Mouse (Mus musculus) heart, embryonic 13.5 days (tissue): ENCODE measurements around the gene Taf12. TPM values are rescaled to one million over a fixed set of nuclear protein-coding genes. Genes with fewer than 3 reads are reported as not detected.

ENCODE experiments used
- ATAC-seq: fragments of 200-750 bp; cut with Nextera tagmentation; 2 replicates; pipeline ENCODE4 v1.8.0; 2017; ENCODE audit warnings: moderate TSS enrichment; ENCODE audit not compliant: insufficient number of reproducible peaks, low FRiP score, low TSS enrichment; ENCODE audit errors: extremely low read depth
- H3K27ac ChIP-seq: fragments of 300-500 bp; sonication (generic); replicated peaks from 2 replicates; pipeline ENCODE4 v1.5.1; 2015; ENCODE audit warnings: moderate library complexity, mild to moderate bottlenecking, inconsistent platforms
- H3K27me3 ChIP-seq: fragments of 300-500 bp; sonication (generic); replicated peaks from 2 replicates; pipeline ENCODE4 v1.6.1; 2015; ENCODE audit warnings: mild to moderate bottlenecking, inconsistent platforms
- H3K36me3 ChIP-seq: fragments of 300-500 bp; sonication (generic); 2 replicates; pipeline ENCODE4 v1.6.1; 2015; ENCODE audit warnings: mild to moderate bottlenecking, inconsistent platforms
- H3K4me1 ChIP-seq: fragments of 300-500 bp; sonication (generic); 2 replicates; pipeline ENCODE4 v1.6.1; 2015; ENCODE audit warnings: inconsistent platforms
- H3K4me2 ChIP-seq: fragments of 300-500 bp; sonication (generic); 2 replicates; pipeline ENCODE4 v1.6.1; 2015; ENCODE audit warnings: inconsistent platforms, mild to moderate bottlenecking, moderate library complexity
- H3K4me3 ChIP-seq: fragments of 300-500 bp; sonication (generic); 2 replicates; pipeline ENCODE4 v1.5.1; 2015; ENCODE audit warnings: moderate library complexity, mild to moderate bottlenecking, inconsistent platforms
- H3K9ac ChIP-seq: fragments of 300-500 bp; sonication (generic); 2 replicates; pipeline ENCODE4 v1.6.1; 2015; ENCODE audit warnings: inconsistent platforms, mild to moderate bottlenecking, moderate library complexity
- H3K9me3 ChIP-seq: fragments of 300-500 bp; sonication (generic); 2 replicates; pipeline ENCODE4 v1.6.1; 2016; ENCODE audit warnings: inconsistent platforms
- WGBS: fragments of 180-500 bp; shearing (Covaris S2); methylation state at CpG from one replicate; pipeline ENCODE4 v1.1.7; 2015; ENCODE audit warnings: mixed read lengths; 5-methylcytosine and 5-hydroxymethylcytosine counted together
- polyA plus RNA-seq: library from polyadenylated mRNA; unstranded; fragments of >200 nt; fragmentation: Nextera tagmentation; extraction: Ambion mirVana; gene quantifications from 2 replicates; pipeline ENCODE4 v1.2.1, GENCODE M21; 2015

Taf12 gene
- polyA plus RNA-seq = 26.6 and 33.6 TPM in 2 replicates

- H3K4me3 ChIP-seq = peak within 1 kb of the TSS; percentile 89
- peaks cover 3% of the 10 kb centered on the region; the same call in 1 of the 2 replicates for H3K36me3 ChIP-seq
- peaks cover 27% of the 10 kb centered on the region for H3K4me1 ChIP-seq
- H3K27me3 ChIP-seq = no peaks in the 10 kb centered on the region
- peak within 1 kb of the TSS; percentile 97 for H3K9ac ChIP-seq
- no peaks in the 10 kb centered on the region for H3K9me3 ChIP-seq
- WGBS = under 1% methylated on average over 48 of the region's 48 CpGs
- ATAC-seq = peak; percentile 90
- peak within 1 kb of the TSS; percentile 94 for H3K27ac ChIP-seq
- H3K4me2 ChIP-seq = peak within 1 kb of the TSS; percentile 98
Measured at GRCm38 (mm10) chr4:132274156-132274862, at the start of gene Taf12. Gene Taf12, plus strand, starts transcription at chr4:132274375.

GRCm38 (mm10) chr4:132230422-132230821 lies 43.8 kb upstream of the Taf12 start:
- Histone ChIP-seq H3K4me1 (no peaks in the 10 kb centered on the region), H3K27ac (no peak overlapping the region), H3K9ac (no peak overlapping the region), H3K27me3 (no peaks in the 10 kb centered on the region), H3K4me2 (no peak overlapping the region), H3K4me3 (no peak overlapping the region), H3K36me3 (peaks cover 98% of the 10 kb centered on the region), H3K9me3 (no peaks in the 10 kb centered on the region)
- WGBS = 90% methylated on average over 5 of the region's 5 CpGs
- no peak for ATAC-seq

- no peak overlapping the region for H3K4me3 ChIP-seq
Measured at GRCm38 (mm10) chr4:132234710-132235109, 39.5 kb upstream of the Taf12 start.

GRCm38 (mm10) chr4:132238356-132238755 lies 35.8 kb upstream of the Taf12 start:
- no peak overlapping the region for H3K27ac ChIP-seq
- H3K36me3 ChIP-seq = peaks cover 100% of the 10 kb centered on the region
- H3K4me1 ChIP-seq = no peaks in the 10 kb centered on the region
- no peak overlapping the region for H3K4me3 ChIP-seq
- WGBS = 81% methylated on average over 4 of the region's 4 CpGs
- no peak for ATAC-seq
- no peaks in the 10 kb centered on the region for H3K27me3 ChIP-seq
- H3K9me3 ChIP-seq = no peaks in the 10 kb centered on the region
- H3K9ac ChIP-seq = no peak overlapping the region
- H3K4me2 ChIP-seq = no peak overlapping the region

More at GRCm38 (mm10) chr4:132234710-132235109, 39.5 kb upstream of the Taf12 start:
- WGBS = 89% methylated on average over 8 of the region's 8 CpGs
- Histone ChIP-seq H3K27me3 (no peaks in the 10 kb centered on the region), H3K27ac (no peak overlapping the region), H3K9ac (no peak overlapping the region), H3K4me2 (no peak overlapping the region), H3K9me3 (no peaks in the 10 kb centered on the region), H3K36me3 (peaks cover 100% of the 10 kb centered on the region), H3K4me1 (no peaks in the 10 kb centered on the region)
- no peak for ATAC-seq

GRCm38 (mm10) chr4:132240367-132240766 lies 33.8 kb upstream of the Taf12 start:
- Histone ChIP-seq H3K4me3 (no peak overlapping the region), H3K27me3 (no peaks in the 10 kb centered on the region), H3K9ac (no peak overlapping the region), H3K4me1 (no peaks in the 10 kb centered on the region), H3K36me3 (peaks cover 99% of the 10 kb centered on the region), H3K27ac (0 out of 2 replicates have a peak overlapping the region, but pooled peaks have one; percentile 1), H3K9me3 (no peaks in the 10 kb centered on the region), H3K4me2 (no peak overlapping the region)
- 54% methylated on average over 3 of the region's 3 CpGs for WGBS
- no peak for ATAC-seq

- WGBS = 59% methylated on average over 3 of the region's 3 CpGs
- Histone ChIP-seq H3K27me3 (no peaks in the 10 kb centered on the region), H3K4me1 (no peaks in the 10 kb centered on the region), H3K9me3 (no peaks in the 10 kb centered on the region), H3K4me3 (no peak overlapping the region), H3K27ac (no peak overlapping the region), H3K9ac (no peak overlapping the region), H3K4me2 (no peak overlapping the region), H3K36me3 (peaks cover 98% of the 10 kb centered on the region)
- ATAC-seq = no peak
Measured at GRCm38 (mm10) chr4:132241208-132241607, 33.0 kb upstream of the Taf12 start.

- H3K27me3 ChIP-seq = no peaks in the 10 kb centered on the region
- H3K9me3 ChIP-seq = no peaks in the 10 kb centered on the region
- H3K4me3 ChIP-seq = no peak overlapping the region
- WGBS = 87% methylated on average over 3 of the region's 3 CpGs
- H3K9ac ChIP-seq = no peak overlapping the region
- H3K36me3 ChIP-seq = peaks cover 94% of the 10 kb centered on the region
- H3K27ac ChIP-seq = peak overlapping the region; percentile 46; the same call in 1 of the 2 replicates
- ATAC-seq = no peak
- H3K4me1 ChIP-seq = peaks cover 5% of the 10 kb centered on the region; the same call in 1 of the 2 replicates
- H3K4me2 ChIP-seq = no peak overlapping the region
Measured at GRCm38 (mm10) chr4:132245643-132246042, 28.5 kb upstream of the Taf12 start.

- no peak overlapping the region for H3K4me2 ChIP-seq
- H3K9me3 ChIP-seq = no peaks in the 10 kb centered on the region
- peaks cover 92% of the 10 kb centered on the region for H3K36me3 ChIP-seq
- no peaks in the 10 kb centered on the region for H3K27me3 ChIP-seq
- no peak overlapping the region for H3K4me3 ChIP-seq
- WGBS = 67% methylated on average over 5 of the region's 5 CpGs
- peak overlapping the region; percentile 48 for H3K27ac ChIP-seq
- H3K4me1 ChIP-seq = peaks cover 5% of the 10 kb centered on the region; the same call in 1 of the 2 replicates
- peak overlapping the region; percentile 33; the same call in 1 of the 2 replicates for H3K9ac ChIP-seq
- no peak for ATAC-seq
Measured at GRCm38 (mm10) chr4:132247451-132247997, 26.7 kb upstream of the Taf12 start.

- H3K4me2 ChIP-seq = no peak overlapping the region
- H3K4me1 ChIP-seq = peaks cover 24% of the 10 kb centered on the region
- no peak for ATAC-seq
- 83% methylated on average over 9 of the region's 9 CpGs for WGBS
- no peaks in the 10 kb centered on the region for H3K9me3 ChIP-seq
- peaks cover 53% of the 10 kb centered on the region for H3K36me3 ChIP-seq
- H3K9ac ChIP-seq = no peak overlapping the region
- no peak overlapping the region for H3K4me3 ChIP-seq
- H3K27ac ChIP-seq = no peak overlapping the region
- H3K27me3 ChIP-seq = no peaks in the 10 kb centered on the region
Measured at GRCm38 (mm10) chr4:132251596-132251995, 22.6 kb upstream of the Taf12 start.

GRCm38 (mm10) chr4:132253128-132253527 lies 21.0 kb upstream of the Taf12 start:
- peaks cover 24% of the 10 kb centered on the region for H3K4me1 ChIP-seq
- no peak overlapping the region for H3K4me2 ChIP-seq
- ATAC-seq = no peak
- no peaks in the 10 kb centered on the region for H3K27me3 ChIP-seq
- H3K9me3 ChIP-seq = no peaks in the 10 kb centered on the region
- H3K36me3 ChIP-seq = peaks cover 40% of the 10 kb centered on the region
- no peak overlapping the region for H3K4me3 ChIP-seq
- H3K9ac ChIP-seq = no peak overlapping the region
- peak overlapping the region; percentile 59 for H3K27ac ChIP-seq
- 81% methylated on average over 8 of the region's 8 CpGs for WGBS

- WGBS = 41% methylated on average over 2 of the region's 2 CpGs
- peak overlapping the region; percentile 44; the same call in 1 of the 2 replicates for H3K9ac ChIP-seq
- ATAC-seq = no peak
Measured at GRCm38 (mm10) chr4:132253622-132254021, 20.6 kb upstream of the Taf12 start.

More at GRCm38 (mm10) chr4:132253622-132254021, 20.6 kb upstream of the Taf12 start:
- H3K27me3 ChIP-seq = no peaks in the 10 kb centered on the region
- no peak overlapping the region for H3K4me2 ChIP-seq
- no peak overlapping the region for H3K4me3 ChIP-seq
- H3K36me3 ChIP-seq = peaks cover 35% of the 10 kb centered on the region
- H3K9me3 ChIP-seq = no peaks in the 10 kb centered on the region
- H3K27ac ChIP-seq = peak overlapping the region; percentile 59
- peaks cover 29% of the 10 kb centered on the region for H3K4me1 ChIP-seq
